22 mouse cellular contexts compared by ENCODE assay signal in the genomic region with DNA sequence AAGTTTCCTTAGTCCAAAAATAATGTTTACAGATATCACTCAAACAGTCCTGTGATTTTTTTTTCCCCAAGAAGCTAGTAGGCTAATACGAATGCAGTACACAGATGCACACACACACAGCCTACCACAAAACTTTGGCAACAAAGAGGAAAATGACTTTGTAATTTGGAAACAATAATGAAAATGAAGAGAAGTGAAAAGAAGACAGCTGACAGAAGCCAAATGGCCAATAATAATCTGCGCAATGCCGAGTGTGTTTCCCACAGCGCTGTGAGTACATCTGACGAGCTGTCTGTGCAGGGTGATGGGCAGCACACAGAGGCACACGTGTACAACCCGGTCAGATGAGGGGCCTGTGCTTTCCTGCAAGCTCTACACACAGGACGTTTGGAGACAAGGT. TPM values are rescaled to one million over a fixed set of nuclear protein-coding genes. Genes with fewer than 3 reads are reported as not detected.
DNase-seq lines count a peak whose midpoint lies in the region; ATAC-seq and TF ChIP-seq lines count a peak whose summit lies in the region.
"Had no signal": no experiment of that assay in that cellular context is flagged by ENCODE, and none has a peak within 500 bp of the region (broad histone marks: within the 10 kb centered on the region; RNA-seq: fewer than 3 reads in every experiment).

No protein-coding gene starts in this region.

- H3K27ac ChIP-seq in layer of hippocampus, adult 2 months: peak overlapping the region; percentile 47; the same call in 1 of the 2 replicates
- H3K27ac ChIP-seq in lung, postnatal 0 days (ENCODE audit: low read length): no peak overlapping the region
- H3K27ac ChIP-seq: embryonic facial prominence, embryonic 13.5 days; embryonic facial prominence, embryonic 15.5 days; forebrain, embryonic 10.5 days; forebrain, embryonic 12.5 days had no signal

- no peak for TF ChIP-seq EP300 in lung, postnatal 0 days (IDR thresholded peaks at IDR 0.05)

- WGBS in lung, postnatal 0 days: 65% methylated on average over 8 of the region's 8 CpGs
- WGBS in lung, adult 2 months: 78% methylated on average over 8 of the region's 8 CpGs

- H3K9ac ChIP-seq in lung, postnatal 0 days (replicated peaks; ENCODE audit: low read depth): no peak overlapping the region
- H3K9ac ChIP-seq: embryonic facial prominence, embryonic 13.5 days; embryonic facial prominence, embryonic 15.5 days; forebrain, embryonic 12.5 days had no signal

- no peak for TF ChIP-seq CTCF in layer of hippocampus, adult 2 months (conservative IDR thresholded peaks at IDR 0.05)
- no peak for TF ChIP-seq CTCF in lung, postnatal 0 days (IDR thresholded peaks at IDR 0.05)
- no peak for TF ChIP-seq CTCF in lung, adult 2 months (IDR thresholded peaks at IDR 0.05; ENCODE audit: insufficient read depth, low read length)

- H3K4me3 ChIP-seq in layer of hippocampus, adult 2 months: no peak overlapping the region
- H3K4me3 ChIP-seq in lung, postnatal 0 days (ENCODE audit: low read depth, low read length): no peak overlapping the region
- no peak overlapping the region for H3K4me3 ChIP-seq in lung, adult 2 months (replicated peaks; ENCODE audit: extremely low read depth, low read depth, low read length)
- H3K4me3 ChIP-seq: embryonic facial prominence, embryonic 13.5 days; embryonic facial prominence, embryonic 15.5 days; erythroblast, embryonic 14.5 days; forebrain, embryonic 10.5 days; forebrain, embryonic 12.5 days had no signal

- 0 out of 2 replicates have a peak, but pooled peaks cover 4% of the 10 kb centered on the region for H3K36me3 ChIP-seq in lung, postnatal 0 days (ENCODE audit: insufficient read depth, low read length)

- H3K4me1 ChIP-seq in lung, postnatal 0 days (ENCODE audit: insufficient read depth, low read depth, low read length): no peaks in the 10 kb centered on the region
- peaks cover 2% of the 10 kb centered on the region; the same call in 1 of the 2 replicates for H3K4me1 ChIP-seq in lung, adult 2 months (ENCODE audit: control insufficient read depth, insufficient read depth, low read length)
- H3K4me1 ChIP-seq: forebrain, embryonic 10.5 days; forebrain, embryonic 12.5 days had no signal

- no peak for DNase-seq in layer of hippocampus, adult 2 months (ENCODE audit: low spot score in 2 of 2)
- no peak for DNase-seq in layer of hippocampus, adult 11-12 months (ENCODE audit: low spot score)
- peak; percentile 34 for DNase-seq in lung, postnatal 0 days (ENCODE audit: low spot score)
- DNase-seq in lung, adult 18-20 months: no peak
- DNase-seq in lung, postnatal 36 days: peak; percentile 21
- no peak for DNase-seq in lung, adult 2 months
- DNase-seq: adrenal gland, adult 2 months; adrenal gland, postnatal 10 days; adrenal gland, postnatal 25 days; cerebellum, adult 11 months; cerebellum, adult 18-20 months; cerebellum, adult 8-10 months; cerebellum, adult 9-11 months; cerebellum, postnatal 14 days; cerebellum, postnatal 36 days; embryo, embryonic 11 days had no signal

- no peaks in the 10 kb centered on the region for H3K9me3 ChIP-seq in lung, postnatal 0 days (ENCODE audit: low read length)
- H3K9me3 ChIP-seq: embryonic facial prominence, embryonic 13.5 days; embryonic facial prominence, embryonic 15.5 days; forebrain, embryonic 10.5 days; forebrain, embryonic 12.5 days had no signal

- TF ChIP-seq POLR2A in lung, adult 2 months (IDR thresholded peaks at IDR 0.05; ENCODE audit: borderline replicate concordance, extremely low read depth, low read depth, low read length): no peak

- no peak overlapping the region for H3K4me2 ChIP-seq in lung, postnatal 0 days (replicated peaks; ENCODE audit: low read depth, low read length)
- H3K4me2 ChIP-seq: embryonic facial prominence, embryonic 13.5 days; embryonic facial prominence, embryonic 15.5 days; forebrain, embryonic 12.5 days had no signal

- H3K27me3 ChIP-seq in lung, postnatal 0 days (replicated peaks; ENCODE audit: insufficient read depth, low read length): no peaks in the 10 kb centered on the region
- H3K27me3 ChIP-seq: embryonic facial prominence, embryonic 13.5 days; embryonic facial prominence, embryonic 15.5 days; forebrain, embryonic 12.5 days had no signal

- ATAC-seq in lung, postnatal 0 days: peak; percentile 62
- ATAC-seq: forebrain, embryonic 14.5 days had no signal

RNA-seq across cellular contexts. Expression of a gene that starts 58.4 kb away (rescaled TPM):
- total RNA-seq in layer of hippocampus, adult 2 months (2021): 100 to 1,000 TPM; 286 to 287 TPM
- 78.1 and 86.8 TPM in 2 replicates for polyA plus RNA-seq in lung, postnatal 0 days (2015; fragmentation: Nextera tagmentation; extraction: Ambion mirVana)
- polyA plus RNA-seq in lung, adult 2 months (2012; rRNA removed): 47.9 and 62.0 TPM in 2 replicates

Comparison
In these comparisons a context has a peak if more than half of its experiments do, and no peak if none do; other contexts are left out.
1. DNase-seq: peak in lung, postnatal 0 days (single experiment) and lung, postnatal 36 days (single experiment); none in layer of hippocampus, adult 2 months (0 of 2), layer of hippocampus, adult 11-12 months (single experiment), lung, adult 18-20 months (0 of 2) and lung, adult 2 months (single experiment).